Mouse (Mus musculus) embryonic fibroblast, embryonic 13.5 days (primary cell): Measurements from ENCODE around the gene Umodl1.

Source experiments
- CTCF ChIP-seq: IDR thresholded peaks from 2 replicates; pipeline ENCODE4 v1.5.1; 2011; ENCODE audit warnings: mild to moderate bottlenecking, control low read depth, low read length, moderate library complexity, borderline replicate concordance; ENCODE audit not compliant: insufficient read depth
- POLR2A ChIP-seq: IDR thresholded peaks from 2 replicates; pipeline ENCODE4 v1.6.1; 2011; ENCODE audit warnings: low read depth, mild to moderate bottlenecking, control low read depth, low read length, moderate library complexity

DNA sequence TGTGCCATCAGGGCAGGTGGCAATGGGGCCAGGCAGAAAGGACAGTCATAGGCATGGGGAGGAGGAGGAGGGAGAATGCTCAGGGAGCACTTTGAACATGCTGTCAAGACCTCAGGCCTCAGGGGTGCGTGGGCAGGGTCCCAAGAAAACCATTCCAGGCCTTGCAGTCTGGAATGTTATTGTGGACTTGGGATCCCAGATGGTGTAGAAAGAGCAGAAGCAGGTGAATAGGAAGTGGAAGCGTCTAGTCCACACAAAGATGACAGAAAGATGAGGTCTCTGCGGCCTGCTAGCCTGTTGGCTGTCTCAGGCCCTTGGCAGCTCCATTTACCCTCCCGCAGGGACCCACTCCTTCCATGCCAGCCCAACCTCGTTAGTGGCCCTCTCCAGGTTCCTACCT is 41.9 kb upstream of the Umodl1 start:
- TF ChIP-seq CTCF = no peak
- TF ChIP-seq POLR2A = no peak
